Mouse (Mus musculus) G1E (cell line): ENCODE results near the gene AC140267.1. TPM values are rescaled to one million over a fixed set of nuclear protein-coding genes. Genes with fewer than 3 reads are reported as not detected.

Experiments used
- ATAC-seq: 2 replicates; pipeline ENCODE4 v1.8.0; 2016; ENCODE audit warnings: mild to moderate bottlenecking; ENCODE audit not compliant: insufficient number of reproducible peaks, poor library complexity, low FRiP score, severe bottlenecking; ENCODE audit errors: extremely low read depth
- DNase-seq: peaks from one replicate; pipeline ENCODE4 v3.0.0; 2012; ENCODE audit warnings: low spot score
- H3K27me3 ChIP-seq: 2 replicates; pipeline ENCODE4 v1.6.1; 2012; ENCODE audit warnings: mild to moderate bottlenecking, low read length, inconsistent platforms; ENCODE audit not compliant: insufficient read depth
- H3K36me3 ChIP-seq: replicated peaks from 2 replicates; pipeline ENCODE3; 2012; ENCODE audit warnings: mild to moderate bottlenecking, inconsistent platforms
- H3K4me1 ChIP-seq: 2 replicates; pipeline ENCODE4 v1.6.1; 2012; ENCODE audit warnings: low read depth, low read length, inconsistent platforms, mixed read lengths; ENCODE audit not compliant: insufficient read depth
- H3K4me3 ChIP-seq: 2 replicates; pipeline ENCODE4 v1.5.1; 2012; ENCODE audit warnings: low read depth, mild to moderate bottlenecking, inconsistent platforms, low read length, moderate library complexity, mixed read lengths
- H3K9me3 ChIP-seq: replicated peaks from 2 replicates; pipeline ENCODE4 v1.6.1; 2012; ENCODE audit warnings: inconsistent platforms
- CTCF ChIP-seq: IDR thresholded peaks from 2 replicates; pipeline ENCODE4 v1.5.1; 2012; ENCODE audit warnings: low read depth, low read length, inconsistent platforms, mixed read lengths
- GATA1 ChIP-seq: IDR thresholded peaks from 2 replicates; pipeline ENCODE4 v1.6.1; 2012; ENCODE audit warnings: borderline replicate concordance, low read length, inconsistent platforms, mixed read lengths
- GATA2 ChIP-seq: IDR thresholded peaks from 2 replicates; pipeline ENCODE4 v1.6.1; 2012; ENCODE audit warnings: low read depth, low read length, inconsistent platforms, borderline replicate concordance
- POLR2AphosphoS5 ChIP-seq: IDR thresholded peaks from 2 replicates; pipeline ENCODE4 v1.6.1; 2012; ENCODE audit warnings: low read depth, low read length, inconsistent platforms; ENCODE audit not compliant: insufficient replicate concordance
- TAL1 ChIP-seq: conservative IDR thresholded peaks from 2 replicates; pipeline ENCODE4 v1.6.1; 2012; ENCODE audit warnings: low read depth, low read length, inconsistent platforms, mixed read lengths
- polyA plus RNA-seq: library from polyadenylated mRNA; stranded (reverse); fragments of >175 nt; gene quantifications from 2 replicates; pipeline ENCODE4 v1.2.3, GENCODE M21; 2012
- total RNA-seq, 2 experiments: library from RNA; stranded (forward) in 1 of 2; stranded (reverse) in 1 of 2; fragments of 200-1000 nt in 1 of 2; fragments of >200 nt in 1 of 2; fragmentation: Nextera tagmentation in 1 of 2; gene quantifications; 2 replicates each; pipeline ENCODE4 v1.2.3; 2014 to 2017

AC140267.1 gene
- total and polyA plus RNA-seq, 3 experiments = 14.0 TPM; not detected in 2

DNA sequence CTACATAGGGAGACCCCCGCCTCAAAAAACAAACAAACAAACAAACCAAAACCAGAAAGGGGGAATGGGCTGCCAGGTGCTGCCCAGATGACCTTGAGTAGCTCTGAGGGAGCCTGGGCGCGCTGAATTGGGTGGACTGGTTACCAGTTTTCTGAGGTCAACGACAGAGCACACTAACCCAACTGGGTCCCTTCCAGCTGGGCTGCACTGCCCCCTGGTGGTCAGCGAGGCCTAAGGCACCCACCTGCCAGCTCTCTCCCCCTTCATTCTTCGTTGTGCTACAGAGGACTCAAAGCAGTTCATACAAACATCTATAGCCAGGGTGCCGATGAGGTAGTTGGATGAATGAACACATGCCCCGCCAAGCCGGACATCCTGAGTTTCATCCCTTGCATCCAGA is 10.4 kb upstream of the AC140267.1 start:
- Histone ChIP-seq H3K36me3 (no peaks in the 10 kb centered on the region), H3K9me3 (no peaks in the 10 kb centered on the region), H3K27me3 (peaks cover 30% of the 10 kb centered on the region), H3K4me3 (no peak overlapping the region), H3K4me1 (peaks cover 17% of the 10 kb centered on the region)
- ATAC-seq = peak; percentile 22; the same call in 1 of the 2 replicates
- DNase-seq = peak; percentile 49
- TF ChIP-seq POLR2AphosphoS5 = no peak
- peak; percentile 87 for TF ChIP-seq CTCF

DNA sequence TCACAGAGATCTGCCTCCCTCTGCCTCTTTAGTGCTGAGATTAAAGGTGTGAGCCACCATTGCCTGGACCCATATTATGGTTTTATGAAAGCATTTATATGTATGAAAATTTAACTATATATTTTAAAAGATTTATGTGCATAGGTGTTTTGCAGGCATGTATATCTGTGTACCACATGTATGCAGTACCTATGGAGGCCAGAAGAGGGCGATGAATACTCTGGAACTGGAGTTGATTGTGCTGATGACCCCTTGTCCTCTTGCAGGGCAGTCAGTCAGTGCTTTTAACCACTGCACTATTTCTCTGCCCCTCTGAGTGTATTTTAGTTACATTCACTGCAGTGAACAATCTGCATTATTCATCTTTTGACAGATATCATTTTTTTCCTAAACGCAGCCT is 9.8 kb upstream of the AC140267.1 start:
- no peaks in the 10 kb centered on the region for H3K36me3 ChIP-seq
- H3K4me1 ChIP-seq = peaks cover 13% of the 10 kb centered on the region
- peaks cover 33% of the 10 kb centered on the region for H3K27me3 ChIP-seq
- ATAC-seq (no peak), DNase-seq (no peak)
- no peak for TF ChIP-seq TAL1
- TF ChIP-seq CTCF = peak; percentile 31
- TF ChIP-seq POLR2AphosphoS5 = no peak
- H3K4me3 ChIP-seq = no peak overlapping the region
- H3K9me3 ChIP-seq = no peaks in the 10 kb centered on the region

DNA sequence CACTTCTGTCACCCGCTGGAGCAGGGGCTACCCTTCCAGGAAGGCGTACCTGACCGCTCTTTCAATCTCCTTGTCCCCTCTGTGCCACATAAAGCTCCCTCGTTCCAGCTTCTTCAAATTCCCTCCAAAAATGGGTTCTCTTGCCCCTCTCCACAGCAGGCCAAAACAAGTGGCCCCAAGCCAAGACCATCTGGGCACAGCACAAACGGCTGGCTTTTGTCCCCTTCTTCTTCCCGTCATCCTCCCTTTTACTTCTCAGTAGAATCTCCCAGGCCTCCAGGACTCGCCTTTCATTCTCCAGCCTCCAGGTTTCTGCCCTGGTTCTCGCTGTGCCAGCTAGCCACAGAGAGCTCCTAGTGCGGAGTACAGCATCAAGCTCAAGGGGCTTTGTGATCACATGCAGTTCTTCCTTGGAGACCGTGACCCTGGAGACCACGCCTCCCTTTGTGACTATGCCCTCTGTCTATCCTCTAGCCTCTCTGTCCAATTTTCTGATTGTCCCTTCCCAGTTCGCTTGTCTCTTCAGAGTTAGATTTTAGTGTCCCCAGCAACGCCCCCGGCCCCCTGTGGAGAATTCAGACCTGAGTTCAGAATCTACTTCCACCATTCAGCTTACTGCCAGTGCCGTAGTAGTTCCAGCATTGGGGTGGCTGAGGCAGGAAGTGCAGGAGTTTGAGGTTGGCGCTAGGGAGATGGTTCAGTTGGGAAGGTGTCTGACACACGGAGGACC is 7.4 kb upstream of the AC140267.1 start:
- H3K4me3 ChIP-seq = no peak overlapping the region
- H3K4me1 ChIP-seq = peaks cover 21% of the 10 kb centered on the region
- H3K27me3 ChIP-seq = peaks cover 29% of the 10 kb centered on the region
- no peak for DNase-seq
- no peak for ATAC-seq
- no peaks in the 10 kb centered on the region for H3K9me3 ChIP-seq
- no peaks in the 10 kb centered on the region for H3K36me3 ChIP-seq
- TF ChIP-seq GATA1 (no peak), POLR2AphosphoS5 (no peak), CTCF (no peak), TAL1 (no peak), GATA2 (no peak)

DNA sequence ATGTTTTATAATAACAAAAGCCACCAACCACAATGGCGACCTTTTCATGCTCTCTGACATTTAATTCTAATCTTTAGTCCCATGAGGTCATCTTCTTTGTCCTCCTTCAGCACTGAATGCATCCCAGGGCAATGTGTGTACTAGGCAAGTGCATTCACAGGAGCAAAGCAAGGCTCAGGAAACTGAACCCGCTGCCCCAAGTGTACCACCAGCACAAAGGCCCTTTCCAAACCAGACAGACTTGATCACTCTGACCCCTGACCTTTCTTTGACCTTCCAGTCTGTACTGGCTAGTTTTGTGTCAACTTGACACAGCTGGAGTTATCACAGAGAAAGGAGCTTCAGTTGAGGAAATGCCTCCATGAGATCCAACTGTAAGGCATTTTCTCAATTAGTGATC is 3.3 kb upstream of the AC140267.1 start:
- H3K4me3 ChIP-seq = no peak overlapping the region
- no peaks in the 10 kb centered on the region for H3K9me3 ChIP-seq
- H3K36me3 ChIP-seq = peaks cover 22% of the 10 kb centered on the region
- H3K27me3 ChIP-seq = peaks cover 28% of the 10 kb centered on the region
- peaks cover 33% of the 10 kb centered on the region for H3K4me1 ChIP-seq
- no peak for TF ChIP-seq POLR2AphosphoS5
- DNase-seq = no peak
- ATAC-seq = no peak

DNA sequence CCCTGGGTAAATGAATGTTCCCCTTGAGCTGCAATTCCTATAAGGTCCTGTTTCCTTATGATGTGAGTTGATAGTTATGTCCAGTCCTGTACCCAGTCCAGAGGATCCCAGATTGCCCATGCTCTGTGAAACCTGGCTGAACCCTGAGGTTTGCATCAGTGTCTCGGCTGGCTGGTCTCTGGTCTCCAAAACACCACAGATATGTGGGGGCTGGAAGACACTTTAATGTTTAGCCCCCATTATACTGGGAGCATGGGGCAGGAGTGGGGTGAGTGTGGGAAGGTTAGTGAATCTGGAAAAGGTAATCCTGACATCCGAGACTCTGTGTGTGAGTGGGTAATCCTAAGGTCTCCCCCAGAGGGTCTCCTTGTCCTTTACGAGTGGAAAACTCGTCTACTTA is 2.6 kb upstream of the AC140267.1 start:
- Histone ChIP-seq H3K9me3 (no peaks in the 10 kb centered on the region), H3K4me1 (peaks cover 36% of the 10 kb centered on the region), H3K4me3 (peak overlapping the region; percentile 93; the same call in 1 of the 2 replicates), H3K27me3 (peaks cover 21% of the 10 kb centered on the region), H3K36me3 (peaks cover 28% of the 10 kb centered on the region)
- DNase-seq (no peak), ATAC-seq (no peak)
- TF ChIP-seq GATA2 (no peak), GATA1 (no peak), CTCF (no peak), TAL1 (no peak), POLR2AphosphoS5 (no peak)

DNA sequence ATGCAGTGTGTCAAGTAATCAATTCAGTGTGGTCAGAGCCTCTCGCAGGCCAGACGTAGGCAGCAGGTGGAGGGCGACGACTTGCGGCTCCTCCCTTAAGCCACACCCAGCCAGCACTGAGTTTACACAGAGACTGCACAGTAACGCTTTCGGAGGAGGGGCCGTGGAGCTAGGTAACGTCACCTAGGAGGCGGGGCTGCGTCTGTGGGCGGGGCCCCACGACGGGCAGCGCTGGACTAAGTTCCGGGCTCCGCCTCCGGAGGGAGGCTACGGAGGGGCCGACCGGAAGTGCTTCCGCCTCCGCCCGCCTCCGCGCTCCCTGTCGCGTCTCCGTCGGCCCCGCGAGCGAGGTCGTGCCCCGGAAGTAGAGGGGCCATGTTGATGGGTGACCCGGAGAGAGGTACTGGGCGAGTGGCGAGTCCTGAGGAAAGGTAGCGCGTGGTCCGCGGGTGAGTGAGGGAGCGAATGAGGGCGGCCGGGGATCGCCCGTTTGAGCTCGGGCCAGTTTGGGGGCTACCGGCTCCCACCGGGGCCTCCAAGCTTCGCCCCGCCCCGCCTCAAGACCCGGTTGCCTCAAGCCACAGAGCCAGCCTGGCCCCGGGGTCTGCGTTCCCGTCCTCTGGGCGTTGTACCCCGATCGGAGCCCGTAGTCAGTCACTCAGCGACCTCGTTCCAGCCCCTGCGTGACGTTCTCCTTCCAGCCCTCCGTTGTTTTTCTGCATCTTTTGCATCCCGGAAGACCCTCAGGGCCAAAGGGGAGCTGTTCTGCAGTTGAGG is 1.7 kb upstream of the AC140267.1 start, which contains the start of gene Mief1:
TSS of gene Mief1 (plus strand) at position 286 of the 777 bp plus-strand sequence.
- TF ChIP-seq POLR2AphosphoS5 (no peak), GATA1 (no peak), TAL1 (no peak), CTCF (no peak), GATA2 (no peak)
- peaks cover 13% of the 10 kb centered on the region for H3K27me3 ChIP-seq
- H3K4me1 ChIP-seq = peaks cover 41% of the 10 kb centered on the region
- peak; percentile 98 for ATAC-seq
- peak within 1 kb of the TSS; percentile 93 for H3K4me3 ChIP-seq
- peak; percentile 92 for DNase-seq
- no peaks in the 10 kb centered on the region for H3K9me3 ChIP-seq
- H3K36me3 ChIP-seq = peaks cover 37% of the 10 kb centered on the region
